Mouse (Mus musculus): ENCODE data around the gene Mcts1.

Mcts1 gene

GRCm38 (mm10) chrX:38656206-38656883 is 56.0 kb downstream of the Mcts1 start:
- DNase-seq (ENCODE audit: low read depth, low spot score), result no peak

All from skeletal muscle tissue, adult 2 months (tissue).